Mouse (Mus musculus): Measurements from ENCODE around the gene Cbln3. TPM values are rescaled to one million over a fixed set of nuclear protein-coding genes. Genes with fewer than 3 reads are reported as not detected.

Cbln3 gene
- 0.04 TPM for polyA plus RNA-seq (2014; fragmentation: Illumina TruSeq; extraction: RNeasy Lipid Tissue Mini Kit (QIAGEN cat#74804); ENCODE audit: insufficient read depth, low read depth, low replicate concordance)

DNA sequence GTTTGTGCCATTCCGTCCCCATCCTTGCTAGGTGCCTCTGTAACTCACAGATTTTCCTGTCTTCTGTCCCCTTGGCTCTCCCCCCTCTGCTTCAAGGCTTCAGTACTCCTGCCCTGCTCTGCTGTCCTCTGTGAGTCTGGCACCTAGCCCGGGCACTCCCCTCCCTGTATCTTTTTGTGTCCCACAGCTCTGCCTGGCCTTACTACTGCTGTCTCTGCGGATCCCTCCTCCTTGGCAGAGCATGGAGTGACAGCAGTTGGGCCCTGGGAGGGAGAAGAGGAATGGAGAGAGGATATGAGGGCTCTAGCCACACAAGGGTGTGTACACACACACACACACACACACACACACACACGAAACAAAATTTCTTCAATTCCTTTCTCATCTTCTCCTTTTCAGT lies at the start of gene Cbln3:
TSS of gene Cbln3 (minus strand) at position 227 of the 400 bp plus-strand sequence.

DNA sequence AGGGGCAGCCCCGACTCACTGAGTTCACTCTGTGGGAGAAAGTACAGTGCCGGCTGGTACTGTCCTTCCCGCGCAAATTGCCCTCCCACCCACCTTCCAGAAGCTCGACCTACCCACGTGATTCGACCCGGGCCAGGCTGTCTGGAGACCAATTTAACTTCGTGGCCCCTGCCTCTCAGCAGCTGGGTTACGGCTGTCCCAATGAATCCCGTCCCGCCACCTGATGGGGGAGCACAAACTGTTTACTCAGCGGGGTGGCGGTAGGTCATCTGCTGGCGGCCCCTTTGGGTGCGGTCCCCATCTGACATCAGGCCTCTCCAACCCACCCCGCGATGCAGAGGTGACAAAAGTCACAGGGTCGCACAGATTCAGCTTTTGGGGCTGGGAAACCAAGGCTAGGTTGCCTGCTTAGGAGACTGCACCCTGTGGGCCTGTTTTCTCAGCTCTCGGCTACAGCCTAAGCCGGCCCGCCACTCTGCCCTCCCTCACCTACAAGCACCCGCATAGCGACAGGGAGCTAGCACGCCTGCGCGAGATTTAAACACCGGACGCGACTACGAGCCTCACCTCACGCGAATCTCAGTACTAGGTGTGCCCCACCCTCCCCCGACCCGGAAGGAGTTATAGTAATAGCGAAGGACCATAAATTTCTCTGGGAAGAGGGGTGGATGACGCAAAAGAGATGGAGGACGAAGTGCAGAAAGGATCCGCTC lies 15.7 kb upstream of the Cbln3 start, which contains the start of gene Sdr39u1:
TSS of gene Sdr39u1 (minus strand) at position 593 of the 713 bp plus-strand sequence.

DNA sequence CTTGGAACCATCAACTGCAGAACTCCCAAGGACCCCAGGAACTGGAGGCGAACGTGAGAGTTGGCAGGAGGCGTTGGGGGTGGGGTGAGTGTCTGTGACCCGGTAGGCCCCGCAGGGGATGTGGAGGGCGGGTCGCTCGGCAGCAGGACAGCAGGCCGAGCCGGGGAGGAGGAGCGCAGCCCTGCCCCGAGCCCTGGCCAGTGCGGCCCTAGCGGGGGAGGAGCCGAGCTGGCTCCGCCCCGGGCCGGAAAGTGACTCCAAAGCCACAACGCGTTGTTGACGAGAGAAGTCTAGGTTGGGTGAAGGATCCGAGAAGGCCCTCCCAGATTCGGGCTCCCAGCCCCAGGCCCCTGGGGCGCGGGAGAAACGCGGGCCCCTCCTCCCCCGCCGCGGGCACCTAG lies 521 bp upstream of the Cbln3 start, which contains the start of gene Khnyn:
TSS of gene Khnyn (plus strand) at position 235 of the 401 bp plus-strand sequence.

DNA sequence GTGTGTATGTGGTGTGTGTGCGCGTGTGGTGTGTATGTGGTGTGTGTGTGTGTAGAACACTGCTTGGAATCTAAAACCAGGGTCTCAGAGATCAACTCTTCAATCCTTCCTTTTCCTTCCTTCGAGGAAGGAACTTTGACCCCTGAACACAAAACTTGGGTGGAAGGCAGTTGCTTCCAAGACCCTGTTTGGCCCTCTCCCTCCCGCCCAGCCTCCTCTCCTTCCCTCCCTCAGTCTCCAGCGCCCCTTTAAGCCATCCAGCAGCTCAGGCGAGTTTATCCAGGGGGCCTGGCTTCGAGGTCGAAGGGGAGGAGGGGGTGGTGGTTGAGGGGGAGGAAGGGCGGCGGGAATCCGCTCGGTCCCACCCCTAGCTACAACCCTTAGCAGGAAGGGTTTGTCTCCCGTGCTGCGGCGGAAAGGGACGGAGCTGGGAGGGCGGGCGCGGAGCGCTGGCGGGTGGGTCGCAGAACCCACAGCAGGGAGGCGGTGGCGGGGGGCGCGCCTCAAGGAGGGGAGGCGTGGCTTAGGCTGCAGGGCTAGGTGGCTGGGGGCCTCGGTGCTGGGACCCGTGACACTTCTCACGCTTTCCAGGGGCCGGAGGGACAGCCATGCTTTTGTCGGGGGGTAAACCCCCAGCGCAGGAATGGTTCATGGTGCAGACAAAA lies 30.4 kb downstream of the Cbln3 start, which contains the start of gene Nynrin:
TSS of gene Nynrin (plus strand) at position 390 of the 665 bp plus-strand sequence.

Other genes starting within 250 kb of the Cbln3 start
- 21.4 TPM for gene Ipo4, start 248.4 kb downstream of the Cbln3 start, polyA plus RNA-seq (2014; fragmentation: Illumina TruSeq; extraction: RNeasy Lipid Tissue Mini Kit (QIAGEN cat#74804); ENCODE audit: insufficient read depth, low read depth, low replicate concordance)
- gene Gm49378, start 246.5 kb downstream of the Cbln3 start, polyA plus RNA-seq (2014; fragmentation: Illumina TruSeq; extraction: RNeasy Lipid Tissue Mini Kit (QIAGEN cat#74804); ENCODE audit: insufficient read depth, low read depth, low replicate concordance): 0.34 TPM
- 41.1 TPM for gene Tm9sf1, start 240.6 kb downstream of the Cbln3 start, polyA plus RNA-seq (2014; fragmentation: Illumina TruSeq; extraction: RNeasy Lipid Tissue Mini Kit (QIAGEN cat#74804); ENCODE audit: insufficient read depth, low read depth, low replicate concordance)
- 0.25 TPM for gene Tssk4, start 234.2 kb downstream of the Cbln3 start, polyA plus RNA-seq (2014; fragmentation: Illumina TruSeq; extraction: RNeasy Lipid Tissue Mini Kit (QIAGEN cat#74804); ENCODE audit: insufficient read depth, low read depth, low replicate concordance)
- 36.9 TPM for gene Mdp1, start 223.9 kb downstream of the Cbln3 start, polyA plus RNA-seq (2014; fragmentation: Illumina TruSeq; extraction: RNeasy Lipid Tissue Mini Kit (QIAGEN cat#74804); ENCODE audit: insufficient read depth, low read depth, low replicate concordance)
- gene Gmpr2, start 212.5 kb downstream of the Cbln3 start, polyA plus RNA-seq (2014; fragmentation: Illumina TruSeq; extraction: RNeasy Lipid Tissue Mini Kit (QIAGEN cat#74804); ENCODE audit: insufficient read depth, low read depth, low replicate concordance): 17.9 TPM
- 225 TPM for gene Nedd8, start 212.3 kb downstream of the Cbln3 start, polyA plus RNA-seq (2014; fragmentation: Illumina TruSeq; extraction: RNeasy Lipid Tissue Mini Kit (QIAGEN cat#74804); ENCODE audit: insufficient read depth, low read depth, low replicate concordance)
- 11.0 TPM for gene Tinf2, start 202.6 kb downstream of the Cbln3 start, polyA plus RNA-seq (2014; fragmentation: Illumina TruSeq; extraction: RNeasy Lipid Tissue Mini Kit (QIAGEN cat#74804); ENCODE audit: insufficient read depth, low read depth, low replicate concordance)
- 1.7 TPM for gene Tgm1, start 170.5 kb downstream of the Cbln3 start, polyA plus RNA-seq (2014; fragmentation: Illumina TruSeq; extraction: RNeasy Lipid Tissue Mini Kit (QIAGEN cat#74804); ENCODE audit: insufficient read depth, low read depth, low replicate concordance)
- gene Rabggta, start 162.1 kb downstream of the Cbln3 start, polyA plus RNA-seq (2014; fragmentation: Illumina TruSeq; extraction: RNeasy Lipid Tissue Mini Kit (QIAGEN cat#74804); ENCODE audit: insufficient read depth, low read depth, low replicate concordance): 15.4 TPM
- gene Dhrs1, start 138.7 kb downstream of the Cbln3 start, polyA plus RNA-seq (2014; fragmentation: Illumina TruSeq; extraction: RNeasy Lipid Tissue Mini Kit (QIAGEN cat#74804); ENCODE audit: insufficient read depth, low read depth, low replicate concordance): 57.6 TPM
- 9.1 TPM for gene Nop9, start 138.7 kb downstream of the Cbln3 start, polyA plus RNA-seq (2014; fragmentation: Illumina TruSeq; extraction: RNeasy Lipid Tissue Mini Kit (QIAGEN cat#74804); ENCODE audit: insufficient read depth, low read depth, low replicate concordance)
- gene Cideb, start 125.9 kb downstream of the Cbln3 start, polyA plus RNA-seq (2014; fragmentation: Illumina TruSeq; extraction: RNeasy Lipid Tissue Mini Kit (QIAGEN cat#74804); ENCODE audit: insufficient read depth, low read depth, low replicate concordance): 2.0 TPM
- 0.17 TPM for gene Ltb4r2, start 123.0 kb downstream of the Cbln3 start, polyA plus RNA-seq (2014; fragmentation: Illumina TruSeq; extraction: RNeasy Lipid Tissue Mini Kit (QIAGEN cat#74804); ENCODE audit: insufficient read depth, low read depth, low replicate concordance)
- gene Ltb4r1, start 118.4 kb downstream of the Cbln3 start, polyA plus RNA-seq (2014; fragmentation: Illumina TruSeq; extraction: RNeasy Lipid Tissue Mini Kit (QIAGEN cat#74804); ENCODE audit: insufficient read depth, low read depth, low replicate concordance): 3.9 TPM
- 32.6 TPM for gene Adcy4, start 100.3 kb downstream of the Cbln3 start, polyA plus RNA-seq (2014; fragmentation: Illumina TruSeq; extraction: RNeasy Lipid Tissue Mini Kit (QIAGEN cat#74804); ENCODE audit: insufficient read depth, low read depth, low replicate concordance)
- gene Ripk3, start 95.5 kb downstream of the Cbln3 start, polyA plus RNA-seq (2014; fragmentation: Illumina TruSeq; extraction: RNeasy Lipid Tissue Mini Kit (QIAGEN cat#74804); ENCODE audit: insufficient read depth, low read depth, low replicate concordance): 7.7 TPM
- 7.2 TPM for gene Nfatc4, start 61.2 kb downstream of the Cbln3 start, polyA plus RNA-seq (2014; fragmentation: Illumina TruSeq; extraction: RNeasy Lipid Tissue Mini Kit (QIAGEN cat#74804); ENCODE audit: insufficient read depth, low read depth, low replicate concordance)
- 2.9 TPM for gene Nynrin, start 30.4 kb downstream of the Cbln3 start, polyA plus RNA-seq (2014; fragmentation: Illumina TruSeq; extraction: RNeasy Lipid Tissue Mini Kit (QIAGEN cat#74804); ENCODE audit: insufficient read depth, low read depth, low replicate concordance)
- gene Khnyn, start 555 bp upstream of the Cbln3 start, polyA plus RNA-seq (2014; fragmentation: Illumina TruSeq; extraction: RNeasy Lipid Tissue Mini Kit (QIAGEN cat#74804); ENCODE audit: insufficient read depth, low read depth, low replicate concordance): 10.6 TPM
- gene Sdr39u1, start 15.9 kb upstream of the Cbln3 start, polyA plus RNA-seq (2014; fragmentation: Illumina TruSeq; extraction: RNeasy Lipid Tissue Mini Kit (QIAGEN cat#74804); ENCODE audit: insufficient read depth, low read depth, low replicate concordance): 34.3 TPM
- gene Cma1, start 60.3 kb upstream of the Cbln3 start, polyA plus RNA-seq (2014; fragmentation: Illumina TruSeq; extraction: RNeasy Lipid Tissue Mini Kit (QIAGEN cat#74804); ENCODE audit: insufficient read depth, low read depth, low replicate concordance): 4.9 TPM
- not detected for gene Cma2, start 66.6 kb upstream of the Cbln3 start, polyA plus RNA-seq (2014; fragmentation: Illumina TruSeq; extraction: RNeasy Lipid Tissue Mini Kit (QIAGEN cat#74804); ENCODE audit: insufficient read depth, low read depth, low replicate concordance)
- not detected for gene Mcpt1, start 133.6 kb upstream of the Cbln3 start, polyA plus RNA-seq (2014; fragmentation: Illumina TruSeq; extraction: RNeasy Lipid Tissue Mini Kit (QIAGEN cat#74804); ENCODE audit: insufficient read depth, low read depth, low replicate concordance)
- not detected for gene Mcpt9, start 146.1 kb upstream of the Cbln3 start, polyA plus RNA-seq (2014; fragmentation: Illumina TruSeq; extraction: RNeasy Lipid Tissue Mini Kit (QIAGEN cat#74804); ENCODE audit: insufficient read depth, low read depth, low replicate concordance)
- not detected for gene Mcpt2, start 157.6 kb upstream of the Cbln3 start, polyA plus RNA-seq (2014; fragmentation: Illumina TruSeq; extraction: RNeasy Lipid Tissue Mini Kit (QIAGEN cat#74804); ENCODE audit: insufficient read depth, low read depth, low replicate concordance)
- gene Mcpt4, start 177.9 kb upstream of the Cbln3 start, polyA plus RNA-seq (2014; fragmentation: Illumina TruSeq; extraction: RNeasy Lipid Tissue Mini Kit (QIAGEN cat#74804); ENCODE audit: insufficient read depth, low read depth, low replicate concordance): 4.0 TPM
- 0.31 TPM for gene Mcpt8, start 200.9 kb upstream of the Cbln3 start, polyA plus RNA-seq (2014; fragmentation: Illumina TruSeq; extraction: RNeasy Lipid Tissue Mini Kit (QIAGEN cat#74804); ENCODE audit: insufficient read depth, low read depth, low replicate concordance)
- gene Ctsg, start 218.2 kb upstream of the Cbln3 start, polyA plus RNA-seq (2014; fragmentation: Illumina TruSeq; extraction: RNeasy Lipid Tissue Mini Kit (QIAGEN cat#74804); ENCODE audit: insufficient read depth, low read depth, low replicate concordance): not detected
- gene Gzme, start 236.2 kb upstream of the Cbln3 start, polyA plus RNA-seq (2014; fragmentation: Illumina TruSeq; extraction: RNeasy Lipid Tissue Mini Kit (QIAGEN cat#74804); ENCODE audit: insufficient read depth, low read depth, low replicate concordance): not detected
- not detected for gene Gzmd, start 248.2 kb upstream of the Cbln3 start, polyA plus RNA-seq (2014; fragmentation: Illumina TruSeq; extraction: RNeasy Lipid Tissue Mini Kit (QIAGEN cat#74804); ENCODE audit: insufficient read depth, low read depth, low replicate concordance)

Measured in lung, adult 10 weeks (tissue).